Mouse (Mus musculus) layer of hippocampus, postnatal 14 days (tissue): Measurements from ENCODE around the gene Pola2. TPM values are rescaled to one million over a fixed set of nuclear protein-coding genes. Genes with fewer than 3 reads are reported as not detected.
A peak's percentile ranks its signal among the peaks of the same experiment; 100 is the strongest.

Experiments used
- DNase-seq, 2 experiments: peaks; one replicate each; pipeline ENCODE4 v3.0.0; 2021 to 2022; ENCODE audit warnings: low spot score in 2 of 2, mixed read lengths in 1 of 2
- total RNA-seq, 2 experiments: library from RNA; stranded (reverse); gene quantifications; 2 replicates each; pipeline ENCODE4 v1.2.3; 2021

Gene Pola2
- total RNA-seq, 2 experiments from 2014 or later: 8.0 to 10.0 TPM

- no peak for DNase-seq
Observed at GRCm38 (mm10) chr19:5965910-5966309, 1.9 kb upstream of the Pola2 start.

DNA sequence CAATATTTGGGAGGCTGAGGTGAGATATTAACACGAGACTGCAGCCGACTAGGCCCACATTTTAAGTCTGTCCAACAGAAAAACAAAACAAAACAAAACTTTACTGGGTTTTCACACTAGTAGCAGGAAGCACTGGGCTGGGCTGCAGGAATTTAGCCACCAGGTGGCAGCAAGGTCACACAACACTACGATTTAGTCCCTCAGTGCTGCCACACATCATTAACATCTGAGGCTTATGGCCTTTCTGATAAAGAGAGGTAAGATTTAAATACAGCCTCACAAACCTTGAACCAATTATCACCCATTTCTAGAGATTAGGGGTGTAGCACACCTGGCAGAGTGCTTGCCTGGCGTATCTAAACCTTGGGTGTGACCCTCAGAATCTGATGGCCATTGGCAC lies 1.3 kb upstream of the Pola2 start:
- peak; percentile 61 to 78 for DNase-seq

- no peak for DNase-seq
Observed at GRCm38 (mm10) chr19:5964804-5965203, 802 bp upstream of the Pola2 start.

- no peak for DNase-seq
Observed at GRCm38 (mm10) chr19:5962651-5963050, 1.4 kb downstream of the Pola2 start.

GRCm38 (mm10) chr19:5957371-5957770 lies 6.6 kb downstream of the Pola2 start:
- no peak for DNase-seq

DNA sequence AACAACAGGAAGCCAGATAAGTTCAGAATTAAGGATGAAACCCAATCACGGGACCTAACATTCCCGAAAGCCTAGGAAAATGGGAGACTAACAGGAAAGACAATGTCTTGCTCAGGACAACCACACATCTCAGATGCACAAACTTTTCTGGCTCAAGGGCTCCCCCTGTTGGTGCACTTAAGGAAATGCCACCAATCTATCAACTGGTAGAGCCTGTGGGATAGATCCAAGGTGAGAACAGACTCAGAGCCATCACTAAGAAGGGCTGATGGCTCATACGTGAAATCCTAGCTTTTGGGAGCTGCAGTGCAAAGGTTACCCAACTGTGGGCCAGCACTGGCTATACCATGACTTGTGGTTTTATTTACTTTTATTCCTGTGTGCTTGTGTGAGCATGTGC lies 7.3 kb downstream of the Pola2 start:
- peak; percentile 74 to 86 for DNase-seq

DNA sequence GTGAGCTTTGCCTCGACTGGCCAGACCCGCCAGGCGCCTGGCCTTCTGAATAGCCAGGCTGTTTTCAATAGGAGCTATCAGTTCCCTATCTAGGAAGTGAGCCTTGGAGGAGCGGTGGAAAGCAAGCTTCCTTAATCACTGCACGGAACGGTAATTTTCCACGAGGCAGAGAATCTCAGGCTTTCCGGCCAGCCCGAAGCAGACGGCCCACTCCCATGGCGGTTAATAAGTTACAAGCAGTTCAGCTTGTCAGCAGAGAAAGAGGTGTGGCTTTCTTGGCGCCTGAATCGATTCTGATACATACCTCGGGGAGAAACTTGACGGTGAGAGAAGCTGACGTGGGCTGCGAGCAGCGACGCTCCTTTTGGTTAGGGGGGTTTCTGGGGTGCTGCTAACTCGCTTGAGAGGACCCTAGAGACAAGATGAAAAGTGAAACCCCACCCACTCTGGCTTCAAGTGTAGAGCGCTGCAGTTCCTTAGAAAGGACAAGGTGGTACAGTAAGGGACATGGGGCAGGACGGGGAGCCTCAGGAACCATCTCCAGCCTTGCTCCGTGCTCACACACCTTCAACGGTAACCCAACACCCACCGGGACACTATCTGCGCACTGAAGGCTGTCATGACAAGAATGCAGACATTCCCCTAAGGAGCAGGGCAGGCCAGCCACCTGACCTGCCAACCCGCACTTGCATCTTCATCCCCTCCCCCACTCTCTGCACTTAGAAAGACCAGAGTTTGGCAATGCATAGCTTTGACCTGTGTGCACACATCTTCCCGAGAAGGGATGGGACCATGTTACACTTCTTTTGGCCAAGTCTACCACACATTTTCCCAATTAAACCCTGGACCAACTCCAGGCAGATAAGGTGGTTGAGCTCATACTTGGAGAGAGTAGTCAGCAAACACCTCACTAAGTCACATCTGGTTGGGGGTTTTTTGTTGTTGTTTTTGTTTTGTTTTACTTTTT lies 8.0 kb downstream of the Pola2 start:
- DNase-seq: no peak

GRCm38 (mm10) chr19:5954936-5955335 lies 9.1 kb downstream of the Pola2 start:
- DNase-seq: no peak

DNA sequence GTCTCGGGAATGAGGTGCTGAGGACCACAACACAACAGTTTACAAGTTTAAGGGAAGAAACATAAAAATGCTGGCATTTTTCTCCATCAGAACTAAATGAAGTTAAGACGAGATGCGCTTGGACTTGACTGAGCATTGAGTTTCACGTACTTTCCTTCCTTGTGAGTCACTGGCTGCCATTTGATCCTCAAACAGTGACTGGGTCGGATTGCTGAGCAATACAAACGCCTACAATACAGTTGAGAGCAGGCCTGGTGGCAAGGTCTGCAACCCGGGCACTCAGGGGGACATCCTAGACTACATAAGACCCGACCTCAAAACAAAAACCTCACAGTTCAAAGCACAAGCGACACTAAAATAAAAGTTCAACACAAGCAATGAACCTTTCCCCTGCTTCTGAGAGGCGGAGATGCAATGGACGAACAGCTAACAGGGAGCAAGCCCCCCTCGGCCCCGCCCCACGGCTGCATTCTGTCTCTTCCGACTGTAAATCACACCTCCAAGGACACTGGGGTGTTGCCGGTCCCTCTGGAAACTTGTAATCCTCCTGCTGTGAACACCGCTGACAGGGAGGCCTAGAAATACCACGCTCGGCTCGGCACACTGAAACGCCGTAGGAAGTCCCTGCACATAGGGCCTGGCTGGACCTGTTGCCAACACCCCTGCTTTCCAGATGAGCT lies 9.8 kb downstream of the Pola2 start:
- no peak for DNase-seq

GRCm38 (mm10) chr19:5953201-5953770 lies 10.7 kb downstream of the Pola2 start:
- DNase-seq: no peak

DNA sequence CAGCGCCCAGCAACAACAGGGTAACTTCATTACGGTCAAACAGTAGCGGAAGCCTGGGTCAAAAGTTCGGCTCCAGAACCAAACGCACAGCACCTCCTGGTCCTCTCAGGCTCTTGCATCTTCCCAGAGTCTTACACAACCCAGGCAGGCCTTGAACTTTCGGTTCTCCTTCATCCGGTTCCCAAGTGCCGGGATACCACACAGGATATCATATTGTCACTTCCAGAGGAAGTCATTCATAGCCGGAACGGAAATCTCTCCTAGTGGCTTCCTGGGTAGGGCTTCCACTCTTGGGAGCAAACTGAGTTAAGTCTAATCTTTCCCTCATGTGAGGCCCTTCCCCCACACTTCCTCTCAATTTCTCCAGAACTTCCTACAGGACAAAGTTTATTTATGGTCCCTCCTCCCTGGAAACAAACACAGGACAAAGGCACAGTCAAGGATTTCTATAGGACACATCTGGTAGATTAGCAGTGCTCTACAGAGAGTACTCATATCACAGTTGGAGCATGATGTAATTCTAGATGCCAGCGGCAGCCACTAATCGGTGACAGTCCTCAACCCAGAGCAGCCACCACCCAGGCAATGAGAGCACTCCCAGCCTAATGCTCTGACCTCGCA lies 11.8 kb downstream of the Pola2 start:
- no peak for DNase-seq

DNA sequence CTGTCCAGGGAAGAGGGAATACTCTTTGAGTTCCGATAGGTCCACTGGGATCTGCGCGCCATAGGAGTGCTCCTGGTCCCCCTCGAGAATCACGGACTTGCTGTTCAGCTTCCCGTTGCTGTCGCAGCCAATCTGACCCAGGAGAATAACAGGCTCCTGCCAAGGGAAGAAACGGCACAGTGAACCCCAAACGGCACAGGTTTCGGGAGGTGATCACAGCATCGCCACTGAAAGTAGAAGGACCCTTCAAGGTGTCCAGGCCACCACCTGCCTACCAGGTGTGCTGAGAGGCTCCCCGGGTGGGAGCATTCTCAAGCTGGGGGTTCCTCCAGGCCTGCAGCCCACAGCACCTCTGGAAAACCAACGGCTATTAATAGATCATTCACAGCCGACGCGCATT lies 12.4 kb downstream of the Pola2 start:
- no peak for DNase-seq

- DNase-seq: no peak
Observed at GRCm38 (mm10) chr19:5950218-5950617, 13.8 kb downstream of the Pola2 start.

GRCm38 (mm10) chr19:5945891-5946290 lies 18.1 kb downstream of the Pola2 start:
- no peak for DNase-seq

DNA sequence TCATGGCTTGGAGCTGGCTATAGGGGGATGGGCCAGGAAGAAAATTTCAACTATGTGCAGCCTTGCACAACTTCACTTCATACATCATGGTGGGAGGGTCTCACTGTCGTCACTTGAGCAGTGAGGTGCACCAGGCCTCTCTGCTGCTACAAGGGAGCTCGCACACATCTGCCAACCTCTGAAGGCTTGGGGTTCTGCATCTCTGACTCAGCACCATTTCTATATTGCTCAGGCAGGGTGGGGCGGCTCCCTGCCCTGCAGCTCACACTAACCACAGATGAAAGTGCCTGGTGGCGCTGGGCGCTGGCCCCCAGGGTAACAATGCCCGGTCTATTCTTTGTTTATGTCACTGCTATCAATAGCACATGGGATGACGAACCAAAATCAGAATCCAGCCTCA lies 19.0 kb downstream of the Pola2 start:
- DNase-seq: no peak

GRCm38 (mm10) chr19:5944145-5944544 lies 19.9 kb downstream of the Pola2 start:
- DNase-seq: no peak

DNA sequence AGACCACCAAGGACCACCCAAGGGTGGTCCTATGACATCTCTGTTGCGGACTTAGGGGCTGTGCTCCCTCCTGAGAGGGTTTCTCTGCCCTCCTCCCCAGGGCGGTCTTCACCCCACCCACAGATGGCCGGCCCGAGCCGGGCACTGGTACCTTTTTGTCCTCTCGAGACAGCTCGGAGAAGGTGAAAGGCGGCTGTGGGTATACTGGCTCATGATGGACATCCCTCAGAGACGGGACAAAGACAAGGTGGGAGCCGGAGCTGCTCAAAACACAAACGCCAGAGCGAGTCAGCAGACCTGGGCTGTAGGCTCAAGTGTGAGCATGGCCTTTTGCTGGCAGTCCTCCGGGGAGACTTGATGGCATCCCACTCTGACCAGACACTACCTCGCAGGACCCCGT lies 20.6 kb downstream of the Pola2 start:
- DNase-seq: no peak

DNA sequence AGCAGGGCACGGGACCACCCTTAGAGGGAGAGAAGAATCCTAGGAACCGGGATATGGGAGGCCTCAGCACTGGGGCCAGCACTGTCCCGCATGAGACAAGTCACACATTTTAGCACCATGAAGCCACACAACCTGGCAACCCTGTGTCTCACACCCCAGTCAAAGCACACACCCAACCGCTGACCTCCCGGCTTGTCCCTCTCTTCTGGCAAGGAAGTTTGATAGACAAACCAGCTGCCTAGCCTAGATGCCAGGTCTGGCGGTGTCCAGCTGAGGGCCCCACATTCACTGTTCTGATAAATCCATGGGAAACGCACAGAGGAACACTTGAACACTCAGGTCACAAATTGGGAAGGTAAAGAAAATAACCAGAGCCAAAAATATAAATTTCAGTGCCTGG lies 21.4 kb downstream of the Pola2 start:
- DNase-seq: no peak

- no peak for DNase-seq
Observed at GRCm38 (mm10) chr19:5940656-5941055, 23.3 kb downstream of the Pola2 start.

DNA sequence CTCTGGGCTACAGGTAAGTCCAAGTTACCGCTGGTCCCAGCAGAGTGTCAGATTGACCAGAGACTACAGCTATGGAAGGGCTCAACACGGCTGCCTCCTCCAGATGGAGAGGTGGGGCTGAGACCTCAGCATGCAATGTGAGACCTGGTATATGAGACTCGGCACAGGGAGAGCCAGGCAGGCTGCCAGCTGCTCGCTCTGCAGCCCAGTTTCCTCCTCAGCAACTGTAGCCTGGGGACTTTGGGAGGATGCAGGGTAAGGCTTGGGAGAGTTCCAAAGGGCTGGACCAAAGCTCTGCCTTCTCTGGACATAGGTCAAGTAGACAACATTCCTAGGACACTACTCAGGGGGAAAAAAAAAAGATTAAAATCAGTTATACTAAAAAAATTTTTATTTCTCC lies 23.8 kb downstream of the Pola2 start:
- DNase-seq: peak; percentile 13 to 39

DNA sequence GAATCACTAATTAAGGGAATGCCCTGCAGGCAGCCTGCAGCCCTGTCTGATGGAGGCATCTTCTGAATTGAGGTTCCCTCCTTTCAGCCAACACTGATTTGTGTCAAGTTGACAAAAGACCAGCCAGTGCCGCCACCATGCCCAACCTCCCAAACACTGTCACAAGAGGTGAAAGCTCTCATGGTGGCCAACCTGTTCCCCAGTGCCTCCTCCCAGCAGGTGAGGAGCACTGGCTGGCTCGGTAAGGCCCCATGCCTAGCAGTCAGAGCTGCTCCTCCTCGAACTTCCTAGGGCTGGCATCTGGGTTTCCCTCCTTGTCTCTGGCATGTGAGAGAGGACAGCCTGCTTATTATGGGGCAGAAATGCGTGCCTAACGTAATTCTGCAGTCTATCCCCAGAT lies 24.3 kb downstream of the Pola2 start:
- DNase-seq: no peak

DNA sequence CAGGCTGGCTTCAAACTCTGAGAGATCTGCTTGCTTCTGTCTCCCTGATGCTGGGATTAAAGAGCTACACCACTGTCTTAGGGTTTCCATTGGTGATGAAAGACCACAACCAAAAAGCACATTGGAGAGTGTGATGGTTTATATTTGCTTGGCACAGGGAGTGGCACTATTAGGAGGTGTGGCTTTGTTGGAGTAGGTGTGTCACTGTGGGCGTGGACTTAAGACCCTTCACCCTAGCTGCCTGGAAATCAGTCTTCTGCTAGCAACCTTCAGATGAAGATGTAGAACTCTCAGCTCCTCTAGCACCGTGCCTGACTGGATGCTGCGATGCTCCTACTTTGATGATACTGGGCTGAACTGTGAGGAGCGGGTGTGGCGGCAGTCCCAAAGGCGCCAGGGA lies 25.5 kb downstream of the Pola2 start:
- no peak for DNase-seq
